Mouse (Mus musculus) C2C12 (cell line): Measurements from ENCODE around the gene Slc5a11. TPM values are rescaled to one million over a fixed set of nuclear protein-coding genes. Genes with fewer than 3 reads are reported as not detected.

Experiments
- H3K27me3 ChIP-seq: one replicate; pipeline ENCODE4 v1.6.1; 2011; ENCODE audit not compliant: control insufficient read depth, insufficient read depth, insufficient read length
- H3K36me3 ChIP-seq: one replicate; pipeline ENCODE4 v1.6.1; 2011; ENCODE audit not compliant: control insufficient read depth, insufficient read depth
- H3K4me3 ChIP-seq: one replicate; pipeline ENCODE4 v1.5.1; 2011; ENCODE audit warnings: mild to moderate bottlenecking, control low read depth; ENCODE audit not compliant: poor library complexity, insufficient read depth, severe bottlenecking
- H3K79me2 ChIP-seq: one replicate; pipeline ENCODE4 v1.6.1; 2011; ENCODE audit not compliant: control insufficient read depth, insufficient read depth
- H3K79me3 ChIP-seq: one replicate; pipeline ENCODE4 v1.6.1; 2011; ENCODE audit warnings: low read depth, control low read depth
- H3ac ChIP-seq: one replicate; pipeline ENCODE3; 2011; ENCODE audit warnings: low read depth; ENCODE audit not compliant: control insufficient read depth, insufficient read length
- CEBPB ChIP-seq: IDR thresholded peaks from one replicate; pipeline ENCODE4 v1.6.1; 2011; ENCODE audit warnings: low read depth, mild to moderate bottlenecking, control low read depth, moderate library complexity
- CTCF ChIP-seq: IDR thresholded peaks from one replicate; pipeline ENCODE4 v1.5.1; 2011; ENCODE audit not compliant: control insufficient read depth, insufficient read depth, insufficient read length
- FOSL1 ChIP-seq: IDR thresholded peaks from one replicate; pipeline ENCODE4 v1.8.0; 2011; ENCODE audit warnings: mild to moderate bottlenecking, low read length; ENCODE audit not compliant: poor library complexity, insufficient read depth, severe bottlenecking
- MAX ChIP-seq: IDR thresholded peaks from one replicate; pipeline ENCODE4 v1.6.1; 2011; ENCODE audit warnings: mild to moderate bottlenecking, control low read depth
- MYOD1 ChIP-seq: IDR thresholded peaks from one replicate; pipeline ENCODE4 v1.6.1; 2011; ENCODE audit warnings: low read depth; ENCODE audit not compliant: control insufficient read depth, insufficient read length
- MYOG ChIP-seq: IDR thresholded peaks from one replicate; pipeline ENCODE4 v1.6.1; 2011; ENCODE audit not compliant: control insufficient read depth, insufficient read length; ENCODE audit errors: extremely low read depth
- USF1 ChIP-seq: IDR thresholded peaks from one replicate; pipeline ENCODE4 v1.6.1; 2011; ENCODE audit warnings: low read depth, mild to moderate bottlenecking, control low read depth, moderate library complexity
- polyA plus RNA-seq: library from polyadenylated mRNA; unstranded; fragments of >200 nt; fragmentation: generic; extraction: Trizol; gene quantifications from one replicate; pipeline ENCODE4 v1.2.1, GENCODE M21; 2012; ENCODE audit warnings: missing spikeins

The Slc5a11 gene
- polyA plus RNA-seq, 1 experiment = 0.02 TPM

- Histone ChIP-seq H3K79me3 (no peaks in the 10 kb centered on the region), H3K27me3 (no peaks in the 10 kb centered on the region), H3K79me2 (no peaks in the 10 kb centered on the region), H3K4me3 (no peak overlapping the region), H3ac (no peak overlapping the region), H3K36me3 (peaks cover 14% of the 10 kb centered on the region)
- TF ChIP-seq FOSL1 = no peak
- no peak for TF ChIP-seq MYOD1
- TF ChIP-seq USF1 = no peak
- TF ChIP-seq CEBPB = no peak
- no peak for TF ChIP-seq MYOG
These were observed 69.2 kb downstream of the Slc5a11 start for GRCm38 (mm10) chr7:123283826-123284225.

GRCm38 (mm10) chr7:123285896-123286295 is 71.3 kb downstream of the Slc5a11 start:
- Histone ChIP-seq H3K4me3 (no peak overlapping the region), H3K27me3 (no peaks in the 10 kb centered on the region), H3K79me2 (no peaks in the 10 kb centered on the region), H3K79me3 (no peaks in the 10 kb centered on the region), H3ac (no peak overlapping the region), H3K36me3 (peaks cover 8% of the 10 kb centered on the region)
- no peak for TF ChIP-seq CEBPB
- TF ChIP-seq MYOG = no peak
- no peak for TF ChIP-seq CTCF
- no peak for TF ChIP-seq MYOD1
- TF ChIP-seq FOSL1 = no peak
- no peak for TF ChIP-seq USF1
- TF ChIP-seq MAX = no peak

GRCm38 (mm10) chr7:123287903-123288302 is 73.3 kb downstream of the Slc5a11 start:
- H3K4me3 ChIP-seq = no peak overlapping the region
- no peak overlapping the region for H3ac ChIP-seq
- no peaks in the 10 kb centered on the region for H3K79me2 ChIP-seq
- peaks cover 23% of the 10 kb centered on the region for H3K36me3 ChIP-seq
- no peaks in the 10 kb centered on the region for H3K79me3 ChIP-seq
- TF ChIP-seq FOSL1 (no peak), CTCF (no peak), MYOG (no peak), MAX (no peak), USF1 (no peak), MYOD1 (no peak), CEBPB (no peak)
- H3K27me3 ChIP-seq = no peaks in the 10 kb centered on the region

GRCm38 (mm10) chr7:123289176-123289575 is 74.6 kb downstream of the Slc5a11 start:
- no peak overlapping the region for H3ac ChIP-seq
- no peaks in the 10 kb centered on the region for H3K79me2 ChIP-seq
- H3K79me3 ChIP-seq = no peaks in the 10 kb centered on the region
- no peaks in the 10 kb centered on the region for H3K27me3 ChIP-seq
- H3K36me3 ChIP-seq = peaks cover 25% of the 10 kb centered on the region
- TF ChIP-seq USF1 = no peak
- no peak for TF ChIP-seq MAX
- no peak for TF ChIP-seq MYOG
- no peak for TF ChIP-seq CEBPB
- no peak for TF ChIP-seq CTCF
- no peak for TF ChIP-seq FOSL1
- no peak for TF ChIP-seq MYOD1
- H3K4me3 ChIP-seq = no peak overlapping the region

GRCm38 (mm10) chr7:123291942-123292341 is 77.4 kb downstream of the Slc5a11 start:
- Histone ChIP-seq H3K79me2 (no peaks in the 10 kb centered on the region), H3K79me3 (no peaks in the 10 kb centered on the region), H3K27me3 (no peaks in the 10 kb centered on the region), H3ac (no peak overlapping the region), H3K36me3 (peaks cover 20% of the 10 kb centered on the region), H3K4me3 (no peak overlapping the region)
- TF ChIP-seq MYOG (no peak), CEBPB (no peak), CTCF (no peak), FOSL1 (no peak), USF1 (no peak), MAX (no peak), MYOD1 (no peak)

GRCm38 (mm10) chr7:123293898-123294297 is 79.3 kb downstream of the Slc5a11 start:
- peaks cover 25% of the 10 kb centered on the region for H3K36me3 ChIP-seq
- no peaks in the 10 kb centered on the region for H3K27me3 ChIP-seq
- no peak for TF ChIP-seq MYOD1
- TF ChIP-seq FOSL1 = no peak
- no peak for TF ChIP-seq CTCF
- TF ChIP-seq MAX = no peak
- TF ChIP-seq MYOG = no peak
- TF ChIP-seq CEBPB = no peak
- no peak for TF ChIP-seq USF1
- H3ac ChIP-seq = no peak overlapping the region
- no peaks in the 10 kb centered on the region for H3K79me2 ChIP-seq
- H3K4me3 ChIP-seq = no peak overlapping the region
- no peaks in the 10 kb centered on the region for H3K79me3 ChIP-seq
